Mouse (Mus musculus) limb, embryonic 13.5 days (tissue): ENCODE data around the gene Arl13a. TPM values are rescaled to one million over a fixed set of nuclear protein-coding genes. Genes with fewer than 3 reads are reported as not detected.

Experiments used
- ATAC-seq: fragments of 200-750 bp; cut with Nextera tagmentation; 2 replicates; pipeline ENCODE4 v1.8.0; 2017; ENCODE audit warnings: low read depth, moderate number of reproducible peaks, moderate TSS enrichment; ENCODE audit not compliant: low FRiP score
- H3K27ac ChIP-seq: fragments of 300-500 bp; sonication (generic); 2 replicates; pipeline ENCODE4 v1.5.1; 2015; ENCODE audit warnings: inconsistent platforms, mild to moderate bottlenecking, moderate library complexity
- H3K27me3 ChIP-seq: fragments of 300-500 bp; sonication (generic); 2 replicates; pipeline ENCODE4 v1.6.1; 2015; ENCODE audit warnings: mild to moderate bottlenecking, inconsistent platforms
- H3K36me3 ChIP-seq: fragments of 300-500 bp; sonication (generic); 2 replicates; pipeline ENCODE4 v1.6.1; 2015; ENCODE audit warnings: inconsistent platforms, mild to moderate bottlenecking, moderate library complexity
- H3K4me1 ChIP-seq: fragments of 300-500 bp; sonication (generic); 2 replicates; pipeline ENCODE4 v1.6.1; 2015; ENCODE audit warnings: inconsistent platforms
- H3K4me2 ChIP-seq: fragments of 300-500 bp; sonication (generic); replicated peaks from 2 replicates; pipeline ENCODE4 v1.6.1; 2015; ENCODE audit warnings: inconsistent platforms, mild to moderate bottlenecking, moderate library complexity
- H3K4me3 ChIP-seq: fragments of 300-500 bp; sonication (generic); 2 replicates; pipeline ENCODE4 v1.5.1; 2015; ENCODE audit warnings: moderate library complexity, mild to moderate bottlenecking, inconsistent platforms
- H3K9ac ChIP-seq: fragments of 300-500 bp; sonication (generic); 2 replicates; pipeline ENCODE4 v1.6.1; 2015; ENCODE audit warnings: mild to moderate bottlenecking, inconsistent platforms
- H3K9me3 ChIP-seq: fragments of 300-500 bp; sonication (generic); 2 replicates; pipeline ENCODE4 v1.6.1; 2016; ENCODE audit warnings: inconsistent platforms
- WGBS: fragments of 180-500 bp; shearing (Covaris S2); methylation state at CpG from one replicate; pipeline ENCODE4 v1.1.7; 2015; 5-methylcytosine and 5-hydroxymethylcytosine counted together
- polyA plus RNA-seq: library from polyadenylated mRNA; unstranded; fragments of >200 nt; fragmentation: Nextera tagmentation; extraction: Ambion mirVana; gene quantifications from 2 replicates; pipeline ENCODE4 v1.2.1, GENCODE M21; 2015

Gene Arl13a
- polyA plus RNA-seq, 1 experiment from 2014 or later: not detected

DNA sequence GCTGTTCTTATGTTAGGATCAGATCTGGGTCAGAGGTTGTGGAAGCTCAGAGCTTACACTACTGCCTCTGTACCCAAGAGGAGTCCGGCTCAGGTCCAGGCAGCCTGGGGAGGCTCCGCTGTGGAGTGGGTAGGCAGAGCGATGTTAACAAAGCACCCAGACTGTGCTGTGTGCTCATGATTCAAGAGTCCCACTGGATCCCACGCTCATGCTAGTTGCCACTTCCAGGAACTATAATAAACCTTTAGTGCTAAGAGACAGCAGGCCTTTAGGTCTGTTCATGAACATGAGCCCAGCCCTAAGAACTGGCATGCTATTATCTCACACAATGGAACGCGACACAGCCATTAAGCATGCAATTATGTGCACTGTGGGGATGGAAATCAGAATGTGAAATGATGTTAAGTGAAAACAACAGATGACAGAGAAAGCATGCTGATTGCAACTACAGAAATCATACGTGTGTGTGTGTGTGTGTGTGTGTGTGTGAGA lies 23.9 kb downstream of the Arl13a start:
- H3K4me1 ChIP-seq: no peaks in the 10 kb centered on the region
- no peak overlapping the region for H3K27ac ChIP-seq
- 89% methylated on average over 7 of the region's 7 CpGs for WGBS
- no peaks in the 10 kb centered on the region for H3K36me3 ChIP-seq
- H3K9ac ChIP-seq: no peak overlapping the region
- no peak overlapping the region for H3K4me2 ChIP-seq
- peaks cover 4% of the 10 kb centered on the region; the same call in 1 of the 2 replicates for H3K27me3 ChIP-seq
- H3K9me3 ChIP-seq: no peaks in the 10 kb centered on the region
- ATAC-seq: no peak
- H3K4me3 ChIP-seq: no peak overlapping the region

DNA sequence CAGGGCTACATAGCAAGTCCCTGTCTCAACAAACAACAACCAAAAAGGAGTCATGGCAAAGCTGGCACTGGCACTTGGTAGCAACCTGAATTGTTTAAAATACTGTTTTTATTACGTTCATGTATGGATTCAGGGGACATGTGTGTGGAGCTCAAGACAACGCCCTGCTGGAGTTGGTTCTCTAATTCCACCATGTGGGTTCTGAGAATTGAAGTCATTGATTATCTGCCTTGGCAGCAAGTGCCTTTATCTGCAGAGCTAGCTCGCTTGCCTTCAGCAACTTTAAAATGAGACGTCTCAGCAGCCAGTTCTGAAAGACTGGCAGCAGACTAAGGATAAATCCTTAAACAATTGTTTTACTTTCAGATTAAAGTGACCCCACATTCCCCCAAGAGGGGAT lies 30.9 kb downstream of the Arl13a start:
- H3K4me1 ChIP-seq: no peaks in the 10 kb centered on the region
- H3K36me3 ChIP-seq: no peaks in the 10 kb centered on the region
- no peak overlapping the region for H3K9ac ChIP-seq
- WGBS: 74% methylated on average over 4 of the region's 4 CpGs
- no peaks in the 10 kb centered on the region for H3K9me3 ChIP-seq
- no peak for ATAC-seq
- H3K27me3 ChIP-seq: no peaks in the 10 kb centered on the region; the same call in 1 of the 2 replicates
- no peak overlapping the region for H3K27ac ChIP-seq
- H3K4me3 ChIP-seq: no peak overlapping the region
- H3K4me2 ChIP-seq: no peak overlapping the region

DNA sequence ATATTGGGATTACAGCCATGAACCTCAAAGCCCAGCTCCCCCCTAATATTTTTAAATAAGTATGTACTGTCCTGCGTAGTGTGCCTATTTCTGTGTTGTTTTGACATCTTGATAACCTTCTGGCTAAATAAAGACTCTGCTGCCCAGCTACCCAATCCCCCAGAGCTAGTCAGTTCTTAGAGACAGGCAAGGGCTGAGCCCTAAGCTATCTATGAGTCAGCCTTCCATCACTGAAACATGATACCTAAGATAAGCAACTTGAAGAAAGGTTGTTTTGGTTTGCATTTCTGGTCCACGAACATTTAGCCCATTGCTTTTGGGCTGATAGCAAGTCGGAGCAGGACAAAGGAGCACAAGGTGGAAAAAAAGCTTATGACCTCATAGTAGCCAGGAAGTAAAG lies 33.3 kb downstream of the Arl13a start:
- Histone ChIP-seq H3K36me3 (no peaks in the 10 kb centered on the region), H3K4me1 (no peaks in the 10 kb centered on the region), H3K9me3 (no peaks in the 10 kb centered on the region), H3K4me2 (no peak overlapping the region), H3K27me3 (peaks cover 5% of the 10 kb centered on the region), H3K27ac (no peak overlapping the region), H3K9ac (no peak overlapping the region), H3K4me3 (no peak overlapping the region)
- ATAC-seq: no peak
- 72% methylated on average over 3 of the region's 3 CpGs for WGBS

DNA sequence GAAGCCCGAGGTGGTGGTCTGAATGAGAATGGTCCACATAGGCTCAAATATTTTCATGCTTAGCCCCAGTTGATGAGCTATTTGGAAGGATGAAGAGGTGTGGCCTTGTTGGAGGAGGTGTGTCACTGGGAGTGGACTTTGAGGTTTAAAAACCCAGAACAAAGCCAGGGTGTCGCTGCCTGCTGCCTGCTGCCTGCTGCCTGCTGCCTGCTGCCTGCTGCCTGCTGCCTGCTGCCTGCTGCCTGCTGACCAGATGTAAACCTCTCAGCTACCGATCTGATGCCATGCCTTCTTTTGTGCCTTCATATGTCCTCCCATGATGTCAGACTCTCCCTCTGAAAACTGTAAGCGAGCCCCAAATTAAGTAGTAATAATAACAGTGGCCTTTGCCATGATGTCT lies 34.6 kb downstream of the Arl13a start, which contains the start of gene Nox1:
TSS of gene Nox1 (minus strand) at position 101 of the 400 bp plus-strand sequence.
- Histone ChIP-seq H3K27me3 (peaks cover 5% of the 10 kb centered on the region), H3K4me1 (no peaks in the 10 kb centered on the region)
- ATAC-seq: no peak

DNA sequence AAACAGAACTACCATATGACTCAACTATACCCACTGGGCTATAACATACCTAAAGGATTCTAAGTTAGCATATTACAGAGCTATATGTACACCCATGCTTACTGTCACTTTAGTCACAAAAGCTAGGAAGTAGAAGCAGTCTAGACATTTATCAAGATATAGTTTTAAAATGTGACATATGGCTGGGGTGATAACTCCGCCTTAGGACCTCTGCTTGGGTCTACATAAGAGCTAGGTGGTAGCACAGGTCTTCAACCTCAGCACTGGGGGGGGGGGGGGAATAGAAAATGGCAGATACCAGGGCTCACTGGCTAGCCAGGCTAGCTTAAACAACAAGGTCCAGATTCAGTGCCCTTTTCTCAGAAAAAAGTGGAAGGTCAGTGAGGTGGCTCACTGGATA lies 45.7 kb downstream of the Arl13a start:
- Histone ChIP-seq H3K27ac (no peak overlapping the region), H3K27me3 (no peaks in the 10 kb centered on the region)

More for the DNA sequence above, 34.6 kb downstream of the Arl13a start, which contains the start of gene Nox1:
- no peak within 1 kb of the TSS for H3K4me2 ChIP-seq
- H3K27ac ChIP-seq: no peak within 1 kb of the TSS
- WGBS: 60% methylated on average over 4 of the region's 4 CpGs
- H3K9ac ChIP-seq: no peak within 1 kb of the TSS
- no peaks in the 10 kb centered on the region for H3K36me3 ChIP-seq
- H3K9me3 ChIP-seq: no peaks in the 10 kb centered on the region
- no peak within 1 kb of the TSS for H3K4me3 ChIP-seq

DNA sequence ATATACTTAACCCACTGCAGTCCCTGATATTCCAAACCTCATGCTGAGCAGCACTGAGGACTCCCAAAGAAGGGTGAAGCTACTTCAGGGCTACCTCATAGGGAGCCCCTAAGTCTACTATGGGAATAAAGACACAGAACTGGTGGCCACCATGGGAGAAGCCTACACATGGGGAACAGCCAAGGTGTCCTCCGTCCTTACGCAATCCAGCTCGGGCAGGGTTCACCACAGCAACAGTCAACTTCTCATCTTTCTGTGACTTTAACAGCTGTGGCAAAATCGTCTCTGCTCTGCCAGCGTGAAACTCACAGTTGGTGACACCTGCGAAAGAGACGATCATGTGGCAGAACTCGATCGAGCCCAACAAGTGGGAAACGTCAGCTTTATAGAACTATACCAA lies 51.0 kb downstream of the Arl13a start:
- H3K27ac ChIP-seq: no peak overlapping the region
- no peaks in the 10 kb centered on the region for H3K27me3 ChIP-seq
- H3K9ac ChIP-seq: no peak overlapping the region
- no peaks in the 10 kb centered on the region for H3K9me3 ChIP-seq
- no peak overlapping the region for H3K4me2 ChIP-seq
- no peak for ATAC-seq
- H3K4me1 ChIP-seq: no peaks in the 10 kb centered on the region
- H3K36me3 ChIP-seq: no peaks in the 10 kb centered on the region
- no peak overlapping the region for H3K4me3 ChIP-seq
- WGBS: 90% methylated on average over 10 of the region's 10 CpGs

More for the DNA sequence above, 45.7 kb downstream of the Arl13a start:
- Histone ChIP-seq H3K4me3 (no peak overlapping the region), H3K36me3 (no peaks in the 10 kb centered on the region), H3K9me3 (no peaks in the 10 kb centered on the region), H3K4me1 (no peaks in the 10 kb centered on the region), H3K4me2 (no peak overlapping the region), H3K9ac (no peak overlapping the region)
- ATAC-seq: no peak
- WGBS: 86% methylated on average over 1 of the region's 1 CpGs

DNA sequence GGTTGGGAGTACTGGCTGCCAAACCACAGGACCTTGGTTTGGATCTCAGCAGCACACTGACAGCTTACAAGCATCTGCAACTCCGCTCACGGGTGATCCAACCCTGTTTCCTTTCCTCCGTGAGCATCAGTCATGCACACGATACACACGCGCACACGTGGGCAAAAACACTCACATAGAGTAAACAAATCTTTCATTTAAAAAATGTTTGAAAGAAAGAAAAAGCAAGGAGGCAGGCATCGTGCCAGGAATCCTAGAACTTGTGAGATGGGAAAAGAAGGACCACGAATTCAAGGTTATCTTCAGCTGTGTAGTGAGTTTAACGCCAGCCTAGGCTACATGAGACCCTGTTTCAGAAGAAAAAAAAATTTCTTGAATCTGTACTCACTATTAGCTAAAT lies 58.6 kb downstream of the Arl13a start:
- WGBS: 89% methylated on average over 10 of the region's 10 CpGs
- Histone ChIP-seq H3K4me1 (no peaks in the 10 kb centered on the region), H3K9ac (no peak overlapping the region), H3K4me2 (no peak overlapping the region), H3K27me3 (no peaks in the 10 kb centered on the region), H3K9me3 (no peaks in the 10 kb centered on the region), H3K36me3 (no peaks in the 10 kb centered on the region), H3K27ac (no peak overlapping the region), H3K4me3 (no peak overlapping the region)
- no peak for ATAC-seq

DNA sequence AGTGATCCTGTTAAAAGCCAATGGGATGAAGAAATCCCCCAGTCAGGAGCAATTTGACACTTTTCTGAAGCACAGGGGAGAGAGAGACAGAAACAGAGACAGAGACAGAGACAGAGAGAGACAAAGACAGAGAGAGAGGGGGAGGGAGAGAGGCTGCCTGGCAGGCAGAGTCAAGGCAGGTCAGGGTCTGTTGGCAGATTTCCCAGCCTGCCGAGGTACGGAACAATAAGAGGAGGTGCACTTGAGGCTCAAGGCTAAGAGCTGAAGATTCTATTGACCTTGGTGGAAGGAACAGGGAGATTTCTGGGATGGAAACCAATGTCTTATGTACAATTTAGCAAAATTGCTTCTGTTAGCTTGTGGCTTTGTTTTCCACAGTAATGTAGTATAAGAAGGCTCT lies 60.9 kb downstream of the Arl13a start:
- Histone ChIP-seq H3K9me3 (no peaks in the 10 kb centered on the region), H3K27me3 (no peaks in the 10 kb centered on the region), H3K4me2 (no peak overlapping the region), H3K9ac (no peak overlapping the region), H3K4me1 (no peaks in the 10 kb centered on the region), H3K36me3 (no peaks in the 10 kb centered on the region), H3K4me3 (no peak overlapping the region), H3K27ac (no peak overlapping the region)
- no peak for ATAC-seq
- WGBS: 70% methylated on average over 2 of the region's 2 CpGs

Other genes starting within 250 kb of the Arl13a start
- 3.4 and 3.9 TPM in 2 replicates for gene Sytl4, start 205.7 kb upstream of the Arl13a start, polyA plus RNA-seq
- 40.4 and 44.6 TPM in 2 replicates for gene Cstf2, start 128.3 kb upstream of the Arl13a start, polyA plus RNA-seq
- gene Xkrx, start 25.4 kb upstream of the Arl13a start, polyA plus RNA-seq: 0.23 and 0.33 TPM in 2 replicates
- 0.13 TPM in 1 of 2 replicates, not detected in the other for gene Nox1, start 34.5 kb downstream of the Arl13a start, polyA plus RNA-seq
- 12.4 and 13.5 TPM in 2 replicates for gene Trmt2b, start 89.5 kb downstream of the Arl13a start, polyA plus RNA-seq
- gene Tmem35a, start 107.7 kb downstream of the Arl13a start, polyA plus RNA-seq: 14.5 and 15.9 TPM in 2 replicates
- gene Cenpi, start 120.6 kb downstream of the Arl13a start, polyA plus RNA-seq: 25.4 and 28.6 TPM in 2 replicates
- 4.2 and 4.6 TPM in 2 replicates for gene Drp2, start 217.1 kb downstream of the Arl13a start, polyA plus RNA-seq